Mouse (Mus musculus): ENCODE measurements at regions not wholly inside any gene's neighbourhood (a gene's known extent, or its start where the extent isn't known, plus 50 kb on each side); places are given as distances from the start of the nearest gene placed in this dataset.
"Not testable (repeated sequence)": the region's sequence is repeated elsewhere in the genome, so short reads cannot be mapped to it uniquely, and the experiment has no call there.

DNA sequence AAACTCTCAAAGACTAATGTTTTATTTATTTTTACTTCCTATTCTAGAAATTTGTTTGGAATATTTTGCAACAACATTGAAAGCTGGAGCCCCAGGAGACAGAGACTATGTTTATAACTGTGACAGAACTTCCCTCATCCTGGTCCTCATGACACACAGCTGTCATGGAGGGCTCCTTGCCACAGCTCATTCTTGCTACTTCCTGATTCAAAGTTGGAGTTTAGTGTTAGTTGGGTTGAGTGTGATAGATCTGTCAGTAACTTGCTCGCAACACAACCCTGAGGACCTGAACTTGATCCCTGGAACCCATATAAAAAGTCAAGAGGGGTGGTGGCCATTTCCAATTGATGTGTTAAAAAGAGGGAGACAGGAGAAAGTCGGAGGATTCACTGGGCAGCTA lies 328.3 kb upstream of the Nox3 start:
- H3K4me3 ChIP-seq (replicated peaks), result no peak overlapping the region
- no peaks in the 10 kb centered on the region for H3K4me1 ChIP-seq (replicated peaks)
- no peak overlapping the region for H3K4me2 ChIP-seq (replicated peaks)
- H3K9me3 ChIP-seq, result no peaks in the 10 kb centered on the region
- 61% methylated on average over 2 of the region's 2 CpGs for WGBS
- H3K36me3 ChIP-seq, result no peaks in the 10 kb centered on the region
- H3K9ac ChIP-seq, result no peak overlapping the region
- H3K27ac ChIP-seq, result no peak overlapping the region
- ATAC-seq, result no peak
- H3K27me3 ChIP-seq (replicated peaks), result no peaks in the 10 kb centered on the region

- 85% methylated on average over 9 of the region's 9 CpGs for WGBS
- no peak for ATAC-seq
- Histone ChIP-seq H3K27ac (no peak overlapping the region), H3K4me1 (replicated peaks) (no peaks in the 10 kb centered on the region), H3K4me3 (replicated peaks) (no peak overlapping the region), H3K4me2 (replicated peaks) (no peak overlapping the region), H3K27me3 (replicated peaks) (no peaks in the 10 kb centered on the region), H3K9ac (no peak overlapping the region), H3K36me3 (no peaks in the 10 kb centered on the region), H3K9me3 (no peaks in the 10 kb centered on the region)
These were observed 333.1 kb upstream of the Nox3 start for GRCm38 (mm10) chr17:4029202-4029601.

GRCm38 (mm10) chr17:4034816-4035360 lies 338.8 kb upstream of the Nox3 start:
- Histone ChIP-seq H3K4me1 (replicated peaks) (no peaks in the 10 kb centered on the region), H3K36me3 (no peaks in the 10 kb centered on the region), H3K9me3 (no peaks in the 10 kb centered on the region), H3K4me3 (replicated peaks) (no peak overlapping the region), H3K9ac (no peak overlapping the region), H3K27me3 (replicated peaks) (no peaks in the 10 kb centered on the region), H3K27ac (no peak overlapping the region), H3K4me2 (replicated peaks) (no peak overlapping the region)
- 52% methylated on average over 3 of the region's 3 CpGs for WGBS
- ATAC-seq, result no peak

DNA sequence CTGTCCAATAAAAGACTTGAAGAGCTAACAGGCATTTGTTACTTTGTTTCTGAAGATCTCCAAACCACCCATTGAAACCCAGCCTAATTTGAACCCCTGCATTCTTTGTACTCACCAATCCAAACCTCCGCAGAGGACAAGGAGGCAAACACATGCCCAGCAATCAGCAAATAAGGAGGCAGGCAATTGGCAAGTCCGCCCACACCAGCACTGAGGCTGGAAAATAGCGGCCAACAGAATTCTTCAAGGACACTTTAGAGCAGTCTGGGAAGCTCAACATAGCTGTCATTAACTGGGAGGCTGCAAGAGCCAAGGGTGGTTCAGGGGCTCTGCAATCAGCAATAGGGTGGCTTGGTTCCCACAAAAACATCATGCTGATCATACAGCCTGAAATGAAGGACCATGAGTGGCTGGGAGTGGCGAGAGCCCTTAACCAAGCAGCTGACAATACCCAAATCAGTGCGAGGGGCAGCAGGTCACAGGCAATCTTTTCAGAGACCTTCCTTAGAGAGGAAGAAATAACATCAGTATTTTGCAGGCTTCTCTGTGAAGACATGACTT lies 344.1 kb upstream of the Nox3 start:
- H3K27ac ChIP-seq, result no peak overlapping the region
- no peak overlapping the region for H3K4me2 ChIP-seq (replicated peaks)
- no peaks in the 10 kb centered on the region for H3K36me3 ChIP-seq
- H3K4me3 ChIP-seq (replicated peaks), result no peak overlapping the region
- 40% methylated on average over 5 of the region's 5 CpGs for WGBS
- H3K9me3 ChIP-seq, result no peaks in the 10 kb centered on the region
- no peak overlapping the region for H3K9ac ChIP-seq
- H3K27me3 ChIP-seq (replicated peaks), result no peaks in the 10 kb centered on the region
- ATAC-seq, result no peak
- no peaks in the 10 kb centered on the region for H3K4me1 ChIP-seq (replicated peaks)

- H3K9ac ChIP-seq; H3K27ac ChIP-seq; H3K4me1 ChIP-seq (replicated peaks); H3K4me3 ChIP-seq (replicated peaks); ATAC-seq; H3K4me2 ChIP-seq (replicated peaks); H3K27me3 ChIP-seq (replicated peaks); H3K9me3 ChIP-seq; H3K36me3 ChIP-seq: not testable (repeated sequence)
These were observed 364.1 kb upstream of the Nox3 start for GRCm38 (mm10) chr17:4060186-4060585.

DNA sequence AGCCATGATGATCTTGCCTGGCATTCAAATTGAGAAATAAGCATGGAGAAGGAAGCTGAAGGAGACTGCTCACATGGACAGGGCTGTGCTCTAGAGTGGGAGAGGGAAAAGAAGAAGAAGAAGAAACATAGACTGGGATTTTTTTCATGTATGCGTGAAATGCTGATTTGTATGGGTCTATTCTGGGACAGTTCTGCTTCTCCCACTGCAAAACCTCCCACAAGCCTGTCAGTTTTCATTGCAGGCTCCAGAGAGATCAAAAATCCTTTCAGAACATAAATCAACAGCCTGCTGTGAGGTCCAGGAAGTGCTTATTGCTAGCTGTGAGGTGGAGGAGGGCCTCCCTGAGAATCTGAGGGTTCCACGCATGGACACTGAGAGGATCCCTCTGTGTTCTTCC lies 377.3 kb upstream of the Nox3 start:
- 66% methylated on average over 2 of the region's 2 CpGs for WGBS
- no peak for ATAC-seq
- no peak overlapping the region for H3K4me2 ChIP-seq (replicated peaks)
- H3K4me1 ChIP-seq (replicated peaks), result no peaks in the 10 kb centered on the region
- no peak overlapping the region for H3K27ac ChIP-seq
- H3K9me3 ChIP-seq, result no peaks in the 10 kb centered on the region
- H3K36me3 ChIP-seq, result no peaks in the 10 kb centered on the region
- H3K4me3 ChIP-seq (replicated peaks), result no peak overlapping the region
- H3K9ac ChIP-seq, result no peak overlapping the region
- no peaks in the 10 kb centered on the region for H3K27me3 ChIP-seq (replicated peaks)

DNA sequence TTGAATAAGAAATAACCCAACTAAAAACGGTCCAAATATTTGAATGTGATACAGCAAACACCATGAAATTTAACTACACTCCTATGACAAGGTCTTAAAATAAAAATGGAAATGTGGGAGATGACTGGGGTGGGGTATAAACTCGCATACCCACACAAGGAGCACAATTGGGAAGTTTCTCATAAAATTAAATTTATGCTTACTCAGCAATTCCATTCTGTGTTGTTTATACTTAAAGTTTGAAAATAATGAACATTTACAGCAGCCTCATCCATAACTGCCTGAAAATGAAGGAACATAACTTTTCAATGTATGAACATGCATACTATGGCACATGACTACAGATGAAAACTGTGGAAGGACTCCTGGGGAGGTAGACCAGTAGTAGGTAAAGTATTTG lies 384.5 kb upstream of the Nox3 start:
- no peak overlapping the region for H3K27ac ChIP-seq
- H3K4me1 ChIP-seq (replicated peaks), result no peaks in the 10 kb centered on the region
- no peak overlapping the region for H3K4me2 ChIP-seq (replicated peaks)
- no peaks in the 10 kb centered on the region for H3K9me3 ChIP-seq
- ATAC-seq, result no peak
- WGBS, result 79% methylated on average over 2 of the region's 2 CpGs
- no peaks in the 10 kb centered on the region for H3K36me3 ChIP-seq
- no peak overlapping the region for H3K4me3 ChIP-seq (replicated peaks)
- H3K27me3 ChIP-seq (replicated peaks), result no peaks in the 10 kb centered on the region
- no peak overlapping the region for H3K9ac ChIP-seq

DNA sequence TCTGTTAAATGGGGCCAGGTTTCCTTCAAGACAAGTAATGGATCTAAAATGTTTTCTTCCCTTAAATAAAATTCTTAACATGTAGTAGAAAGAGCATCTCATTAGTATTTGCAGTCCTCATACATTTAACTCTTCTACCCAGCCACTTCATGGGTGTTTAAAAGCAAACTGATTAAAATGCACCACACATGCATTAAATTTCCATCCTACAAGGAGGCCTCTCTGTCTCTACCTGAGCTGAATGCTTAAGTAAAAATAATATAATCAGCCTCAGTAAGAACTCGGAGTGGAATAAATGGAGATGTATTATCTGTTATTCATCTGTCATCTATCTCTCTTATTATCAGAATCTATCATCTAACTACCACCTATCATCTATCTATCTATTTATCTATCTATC lies 398.6 kb upstream of the Nox3 start:
- ATAC-seq, result no peak

DNA sequence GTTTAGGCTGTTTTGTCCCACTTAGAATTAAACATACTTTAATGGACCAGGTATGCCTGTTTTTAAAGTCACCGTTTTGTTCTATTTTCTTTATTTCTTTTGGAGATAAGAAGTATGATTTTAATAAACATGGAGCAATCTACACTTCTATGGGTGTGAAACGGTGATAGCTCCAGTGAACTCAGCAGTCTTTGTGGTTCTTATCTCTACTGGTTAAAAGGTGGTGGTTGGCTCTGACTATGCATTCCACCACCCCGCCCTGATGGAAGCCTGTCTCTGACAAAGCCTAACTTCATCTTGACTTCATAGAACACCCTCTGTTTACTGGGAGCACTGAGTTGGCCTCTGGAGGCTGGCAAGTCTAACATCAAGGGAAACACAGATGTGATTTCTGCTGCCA lies 407.3 kb upstream of the Nox3 start:
- ATAC-seq, result no peak
- no peak overlapping the region for H3K4me2 ChIP-seq (replicated peaks)
- no peaks in the 10 kb centered on the region for H3K9me3 ChIP-seq
- 80% methylated on average over 3 of the region's 3 CpGs for WGBS
- no peaks in the 10 kb centered on the region for H3K36me3 ChIP-seq
- no peak overlapping the region for H3K4me3 ChIP-seq (replicated peaks)
- H3K27ac ChIP-seq, result no peak overlapping the region
- no peak overlapping the region for H3K9ac ChIP-seq
- no peaks in the 10 kb centered on the region for H3K27me3 ChIP-seq (replicated peaks)
- H3K4me1 ChIP-seq (replicated peaks), result no peaks in the 10 kb centered on the region

More for the DNA sequence above, 398.6 kb upstream of the Nox3 start:
- no peaks in the 10 kb centered on the region for H3K9me3 ChIP-seq
- H3K27ac ChIP-seq, result no peak overlapping the region
- no peak overlapping the region for H3K4me3 ChIP-seq (replicated peaks)
- H3K4me2 ChIP-seq (replicated peaks), result no peak overlapping the region
- H3K27me3 ChIP-seq (replicated peaks), result no peaks in the 10 kb centered on the region
- WGBS, result 95% methylated on average over 1 of the region's 1 CpGs
- no peak overlapping the region for H3K9ac ChIP-seq
- H3K4me1 ChIP-seq (replicated peaks), result no peaks in the 10 kb centered on the region
- no peaks in the 10 kb centered on the region for H3K36me3 ChIP-seq

- Histone ChIP-seq H3K4me1 (replicated peaks) (no peaks in the 10 kb centered on the region), H3K27ac (no peak overlapping the region), H3K4me2 (replicated peaks) (no peak overlapping the region), H3K27me3 (replicated peaks) (no peaks in the 10 kb centered on the region), H3K9me3 (no peaks in the 10 kb centered on the region), H3K9ac (no peak overlapping the region), H3K4me3 (replicated peaks) (no peak overlapping the region), H3K36me3 (no peaks in the 10 kb centered on the region)
- ATAC-seq, result no peak
- WGBS, result 53% methylated on average over 3 of the region's 3 CpGs
These were observed 413.2 kb upstream of the Nox3 start for GRCm38 (mm10) chr17:4109263-4109662.

DNA sequence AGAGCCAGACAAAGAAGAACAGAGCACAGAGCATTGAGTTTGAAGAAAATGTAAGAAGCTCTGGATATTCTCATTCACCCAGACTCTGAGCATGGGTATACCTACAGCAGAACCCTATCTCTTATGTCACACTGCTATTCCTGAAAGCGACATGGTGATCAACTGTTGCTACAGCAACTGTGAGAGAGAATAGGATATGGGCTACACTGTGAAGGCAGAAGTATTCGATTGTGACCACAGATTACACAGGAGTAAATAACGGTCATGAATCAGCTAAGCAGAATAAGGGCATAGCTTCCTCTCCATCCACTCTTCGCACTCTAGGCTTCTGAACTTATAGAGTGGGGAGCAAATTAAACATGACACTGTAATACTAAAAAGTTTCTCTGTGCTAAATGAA lies 417.0 kb upstream of the Nox3 start:
- no peak overlapping the region for H3K27ac ChIP-seq
- H3K4me1 ChIP-seq (replicated peaks), result no peaks in the 10 kb centered on the region
- no peaks in the 10 kb centered on the region for H3K36me3 ChIP-seq
- H3K4me2 ChIP-seq (replicated peaks), result no peak overlapping the region
- no peak overlapping the region for H3K9ac ChIP-seq
- H3K9me3 ChIP-seq, result no peaks in the 10 kb centered on the region
- no peaks in the 10 kb centered on the region for H3K27me3 ChIP-seq (replicated peaks)
- WGBS, result 57% methylated on average over 4 of the region's 4 CpGs
- H3K4me3 ChIP-seq (replicated peaks), result no peak overlapping the region
- ATAC-seq, result no peak

GRCm38 (mm10) chr17:4116476-4116875 lies 420.4 kb upstream of the Nox3 start:
- Histone ChIP-seq H3K9me3 (no peaks in the 10 kb centered on the region), H3K36me3 (no peaks in the 10 kb centered on the region), H3K4me3 (replicated peaks) (no peak overlapping the region), H3K4me2 (replicated peaks) (no peak overlapping the region), H3K27ac (no peak overlapping the region), H3K4me1 (replicated peaks) (no peaks in the 10 kb centered on the region), H3K27me3 (replicated peaks) (no peaks in the 10 kb centered on the region), H3K9ac (no peak overlapping the region)
- WGBS, result 90% methylated on average over 3 of the region's 3 CpGs
- no peak for ATAC-seq

GRCm38 (mm10) chr17:4133678-4134077 lies 437.6 kb upstream of the Nox3 start:
- H3K4me2 ChIP-seq (replicated peaks), result no peak overlapping the region
- H3K9me3 ChIP-seq, result no peaks in the 10 kb centered on the region
- H3K27ac ChIP-seq, result no peak overlapping the region
- no peaks in the 10 kb centered on the region for H3K27me3 ChIP-seq (replicated peaks)
- 72% methylated on average over 3 of the region's 3 CpGs for WGBS
- H3K9ac ChIP-seq, result no peak overlapping the region
- no peaks in the 10 kb centered on the region for H3K36me3 ChIP-seq
- no peak overlapping the region for H3K4me3 ChIP-seq (replicated peaks)
- ATAC-seq, result no peak
- no peaks in the 10 kb centered on the region for H3K4me1 ChIP-seq (replicated peaks)

Data from intestine, embryonic 15.5 days (tissue).